Mouse (Mus musculus) lung, adult 2 months (tissue): Measurements from ENCODE around the gene Vmn1r173. TPM values are rescaled to one million over a fixed set of nuclear protein-coding genes. Genes with fewer than 3 reads are reported as not detected.
"Not testable (repeated sequence)": the region's sequence is repeated elsewhere in the genome, so short reads cannot be mapped to it uniquely, and the experiment has no call there.

ENCODE experiments used
- DNase-seq: peaks from one replicate; pipeline ENCODE4 v3.0.0; 2022
- H3K4me1 ChIP-seq: fragments of 200-500 bp; 2 replicates; pipeline ENCODE4 v1.6.1; 2011; ENCODE audit warnings: low read length; ENCODE audit not compliant: control insufficient read depth, insufficient read depth
- H3K4me3 ChIP-seq: fragments of 200-500 bp; replicated peaks from 2 replicates; pipeline ENCODE3; 2011; ENCODE audit warnings: low read depth, mild to moderate bottlenecking, control low read depth, low read length; ENCODE audit errors: extremely low read depth
- CTCF ChIP-seq: fragments of 200-500 bp; IDR thresholded peaks from 2 replicates; pipeline ENCODE4 v1.5.1; 2011; ENCODE audit warnings: mild to moderate bottlenecking, low read length, control low read depth; ENCODE audit not compliant: insufficient read depth
- POLR2A ChIP-seq: fragments of 200-500 bp; IDR thresholded peaks from 2 replicates; pipeline ENCODE4 v1.6.1; 2011; ENCODE audit warnings: low read depth, mild to moderate bottlenecking, control low read depth, low read length, borderline replicate concordance; ENCODE audit errors: extremely low read depth
- WGBS: fragments of 180-500 bp; shearing (Covaris S2); methylation state at CpG from one replicate; pipeline ENCODE4 v1.1.7; 2018; 5-methylcytosine and 5-hydroxymethylcytosine counted together
- polyA plus RNA-seq: library from polyadenylated mRNA; depleted of rRNA; stranded (reverse); fragments of >200 nt; gene quantifications from 2 replicates; pipeline ENCODE4 v1.2.3, GENCODE M21; 2012; rRNA removed

Vmn1r173 gene
- not detected in 2 replicates for polyA plus RNA-seq

DNA sequence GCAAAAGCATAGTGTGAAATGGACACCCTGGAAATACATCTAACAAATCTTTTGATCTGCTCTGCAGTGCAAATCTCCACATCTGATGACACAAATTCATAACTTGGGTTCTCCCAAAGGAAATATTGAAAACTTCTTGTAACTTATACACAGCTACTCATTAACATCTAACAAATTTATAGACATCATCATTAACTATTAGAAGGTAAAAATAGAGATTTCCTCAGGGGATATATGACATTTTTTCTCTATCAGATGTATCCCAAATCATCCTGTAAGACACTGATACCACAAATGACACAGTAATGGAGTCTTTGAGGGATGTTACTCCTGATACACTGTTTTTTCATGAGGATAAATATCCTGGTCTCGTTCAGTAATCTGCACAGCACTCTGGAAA lies at the start of gene Vmn1r173:
Vmn1r173 (plus strand) TSS at position 301 of the 400 bp plus-strand sequence.
- not testable (repeated sequence) for H3K4me3 ChIP-seq, H3K4me1 ChIP-seq, DNase-seq
- 35% methylated on average over 1 of the region's 1 CpGs for whole genome bisulfite sequencing

- H3K4me1 ChIP-seq = no peaks in the 10 kb centered on the region
- no peak within 1 kb of the TSS for H3K4me3 ChIP-seq
- no peak for DNase-seq
- WGBS = 61% methylated on average over 2 of the region's 2 CpGs
- TF ChIP-seq CTCF (no peak), POLR2A (no peak)
These were observed 42.5 kb upstream of the Vmn1r173 start, which contains the start of gene Vmn1r172 for GRCm38 (mm10) chr7:23658016-23658415. Gene Vmn1r172, plus strand, starts transcription at chr7:23658316.

DNA sequence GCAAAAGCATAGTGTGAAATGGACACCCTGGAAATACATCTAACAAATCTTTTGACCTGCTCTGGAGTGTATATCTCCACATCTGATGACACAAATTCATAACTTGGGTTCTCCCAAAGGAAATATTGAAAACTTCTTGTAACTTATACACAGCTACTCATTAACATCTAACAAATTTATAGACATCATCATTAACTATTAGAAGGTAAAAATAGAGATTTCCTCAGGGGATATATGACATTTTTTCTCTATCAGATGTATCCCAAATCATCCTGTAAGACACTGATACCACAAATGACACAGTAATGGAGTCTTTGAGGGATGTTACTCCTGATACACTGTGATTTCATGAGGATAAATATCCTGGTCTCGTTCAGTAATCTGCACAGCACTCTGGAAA lies 51.5 kb downstream of the Vmn1r173 start, which contains the start of gene Vmn1r174:
Vmn1r174 (plus strand) TSS at position 301 of the 400 bp plus-strand sequence.
- WGBS = 46% methylated on average over 1 of the region's 1 CpGs
- not testable (repeated sequence) for DNase-seq, H3K4me3 ChIP-seq, H3K4me1 ChIP-seq

Other genes starting within 250 kb of the Vmn1r173 start
- gene Vmn1r167, start 193.5 kb upstream of the Vmn1r173 start, polyA plus RNA-seq = not detected in 2 replicates
- gene Vmn1r168, start 161.0 kb upstream of the Vmn1r173 start, polyA plus RNA-seq = not detected in 2 replicates
- not detected in 2 replicates for gene Vmn1r169, start 125.2 kb upstream of the Vmn1r173 start, polyA plus RNA-seq
- gene Vmn1r170, start 94.5 kb upstream of the Vmn1r173 start, polyA plus RNA-seq = not detected in 2 replicates
- not detected in 2 replicates for gene Vmn1r171, start 70.0 kb upstream of the Vmn1r173 start, polyA plus RNA-seq
- gene Vmn1r172, start 42.4 kb upstream of the Vmn1r173 start, polyA plus RNA-seq = not detected in 2 replicates
- not detected in 2 replicates for gene Vmn1r174, start 51.6 kb downstream of the Vmn1r173 start, polyA plus RNA-seq
- gene Vmn1r175, start 109.9 kb downstream of the Vmn1r173 start, polyA plus RNA-seq = not detected in 2 replicates
- gene Vmn1r176, start 136.7 kb downstream of the Vmn1r173 start, polyA plus RNA-seq = not detected in 2 replicates
- gene Vmn1r177, start 165.7 kb downstream of the Vmn1r173 start, polyA plus RNA-seq = not detected in 2 replicates
- not detected in 2 replicates for gene Vmn1r178, start 191.3 kb downstream of the Vmn1r173 start, polyA plus RNA-seq
- not detected in 2 replicates for gene Vmn1r179, start 226.3 kb downstream of the Vmn1r173 start, polyA plus RNA-seq
- gene Vmn1r180, start 249.9 kb downstream of the Vmn1r173 start, polyA plus RNA-seq = not detected in 2 replicates